Mouse (Mus musculus) adrenal gland (tissue): ENCODE data around the gene Klk8.

Experiments
- intact Hi-C: fragments of 180-260 bp; cut with DNase I; formaldehyde crosslinking; loops from one replicate; pipeline ENCODE4 v1.15.1; 2025

Klk8 gene

GRCm38 (mm10) chr7:43789295-43789694 lies 8.1 kb upstream of the Klk8 start:
- intact Hi-C loops: loop anchor here (10.0 kb wide), 1 partner anchor 106 kb away; no protein-coding TSS in a partner anchor

GRCm38 (mm10) chr7:43791591-43791990 lies 5.8 kb upstream of the Klk8 start, which contains the start of gene Klk9:
Klk9 (plus strand) TSS chr7:43791891.
- intact Hi-C loops: no loop called here

GRCm38 (mm10) chr7:43796355-43796754 lies 1.0 kb upstream of the Klk8 start:
- intact Hi-C loops: no loop called here

- intact Hi-C loops: no loop called here
Observed at GRCm38 (mm10) chr7:43797844-43798462, 576 bp downstream of the Klk8 start.

- intact Hi-C loops: no loop called here
Observed at GRCm38 (mm10) chr7:43799876-43800275, 2.5 kb downstream of the Klk8 start.

- intact Hi-C loops: no loop called here
Observed at GRCm38 (mm10) chr7:43810994-43811393, 13.6 kb downstream of the Klk8 start, which contains the start of gene Klk7. Klk7 (plus strand) TSS chr7:43811294.

- intact Hi-C loops: no loop called here
Observed at GRCm38 (mm10) chr7:43815211-43815610, 17.8 kb downstream of the Klk8 start.

- intact Hi-C loops: no loop called here
Observed at GRCm38 (mm10) chr7:43816746-43817145, 19.4 kb downstream of the Klk8 start.

GRCm38 (mm10) chr7:43821581-43821980 lies 24.2 kb downstream of the Klk8 start:
- intact Hi-C loops: no loop called here

GRCm38 (mm10) chr7:43824199-43824598 lies 26.8 kb downstream of the Klk8 start, which contains the start of gene Klk6:
Klk6 (plus strand) TSS chr7:43824499.
- intact Hi-C loops: no loop called here

- intact Hi-C loops: no loop called here
Observed at GRCm38 (mm10) chr7:43826056-43826455, 28.7 kb downstream of the Klk8 start.

GRCm38 (mm10) chr7:43827706-43828105 lies 30.3 kb downstream of the Klk8 start:
- intact Hi-C loops: no loop called here

GRCm38 (mm10) chr7:43829006-43829405 lies 31.6 kb downstream of the Klk8 start:
- intact Hi-C loops: no loop called here

- intact Hi-C loops: no loop called here
Observed at GRCm38 (mm10) chr7:43841701-43842100, 44.3 kb downstream of the Klk8 start, which contains the start of gene Klk5. Klk5 (plus strand) TSS chr7:43841971.

- intact Hi-C loops: no loop called here
Observed at GRCm38 (mm10) chr7:43843801-43844200, 46.4 kb downstream of the Klk8 start.

GRCm38 (mm10) chr7:43851616-43852015 lies 54.2 kb downstream of the Klk8 start:
- intact Hi-C loops: no loop called here
